Mouse (Mus musculus) frontal cortex, adult 2 months (tissue): Measurements from ENCODE around the gene Csmd2. TPM values are rescaled to one million over a fixed set of nuclear protein-coding genes. Genes with fewer than 3 reads are reported as not detected.

Experiments
- DNase-seq, 2 experiments: peaks; one replicate each; pipeline ENCODE4 v3.0.0; 2022; ENCODE audit warnings: low spot score in 1 of 2; ENCODE audit errors: extremely low spot score in 1 of 2
- polyA plus RNA-seq: library from polyadenylated mRNA; depleted of rRNA; stranded (reverse); fragments of >200 nt; gene quantifications from 2 replicates; pipeline ENCODE4 v1.2.3, GENCODE M21; 2012; rRNA removed

Csmd2 gene
- 35.0 and 35.6 TPM in 2 replicates for polyA plus RNA-seq

GRCm38 (mm10) chr4:127987784-127988455 lies at the start of gene Csmd2:
Gene Csmd2, plus strand, starts transcription at chr4:127987857.
- peak in 1 of 2 experiments; percentile 81 for DNase-seq

- DNase-seq: no peak
Measured at GRCm38 (mm10) chr4:127947696-127948095, 40.0 kb upstream of the Csmd2 start.

- DNase-seq: no peak
Measured at GRCm38 (mm10) chr4:127953006-127953710, 34.5 kb upstream of the Csmd2 start.

- DNase-seq: no peak
Measured at GRCm38 (mm10) chr4:127969101-127969500, 18.6 kb upstream of the Csmd2 start.

- no peak for DNase-seq
Measured at GRCm38 (mm10) chr4:127970018-127970421, 17.6 kb upstream of the Csmd2 start.

- no peak for DNase-seq
Measured at GRCm38 (mm10) chr4:127970901-127971868, 16.5 kb upstream of the Csmd2 start, which contains the start of gene CK137956. Gene CK137956, minus strand, starts transcription at chr4:127970951.

GRCm38 (mm10) chr4:127972976-127973375 lies 14.7 kb upstream of the Csmd2 start:
- DNase-seq: no peak

GRCm38 (mm10) chr4:127981125-127981524 lies 6.5 kb upstream of the Csmd2 start:
- no peak for DNase-seq

- no peak for DNase-seq
Measured at GRCm38 (mm10) chr4:127984426-127984825, 3.2 kb upstream of the Csmd2 start.

GRCm38 (mm10) chr4:127985874-127986273 lies 1.8 kb upstream of the Csmd2 start:
- peak; percentile 40 to 45 for DNase-seq

GRCm38 (mm10) chr4:127986491-127987075 lies 1.1 kb upstream of the Csmd2 start:
- peak in 1 of 2 experiments; percentile 40 for DNase-seq

- peak in 1 of 2 experiments; percentile 56 for DNase-seq
Measured at GRCm38 (mm10) chr4:127987270-127987669, 387 bp upstream of the Csmd2 start.

- no peak for DNase-seq
Measured at GRCm38 (mm10) chr4:127988526-127989180, 996 bp downstream of the Csmd2 start.

- peak; percentile 52 to 74 for DNase-seq
Measured at GRCm38 (mm10) chr4:127989347-127989995, 1.8 kb downstream of the Csmd2 start.

GRCm38 (mm10) chr4:127999281-127999680 lies 11.6 kb downstream of the Csmd2 start:
- DNase-seq: no peak

- DNase-seq: peak in 1 of 2 experiments; percentile 62
Measured at GRCm38 (mm10) chr4:128002638-128003101, 15.0 kb downstream of the Csmd2 start.

GRCm38 (mm10) chr4:128004797-128005452 lies 17.3 kb downstream of the Csmd2 start:
- no peak for DNase-seq

- no peak for DNase-seq
Measured at GRCm38 (mm10) chr4:128019465-128019864, 31.8 kb downstream of the Csmd2 start.

- DNase-seq: no peak
Measured at GRCm38 (mm10) chr4:128028294-128028693, 40.6 kb downstream of the Csmd2 start.
